Mouse (Mus musculus): ENCODE data around the gene Wwc2.

- TF ChIP-seq CTCF (IDR thresholded peaks at IDR 0.05; ENCODE audit: borderline replicate concordance, insufficient read depth, low read length) (no peak), POLR2A (IDR thresholded peaks at IDR 0.05; ENCODE audit: low read depth, low read length) (no peak)
These were observed 99.9 kb downstream of the Wwc2 start for GRCm38 (mm10) chr8:47890814-47891210.
